ENCODE assay signal across 12 mouse cellular contexts in the genomic region with DNA sequence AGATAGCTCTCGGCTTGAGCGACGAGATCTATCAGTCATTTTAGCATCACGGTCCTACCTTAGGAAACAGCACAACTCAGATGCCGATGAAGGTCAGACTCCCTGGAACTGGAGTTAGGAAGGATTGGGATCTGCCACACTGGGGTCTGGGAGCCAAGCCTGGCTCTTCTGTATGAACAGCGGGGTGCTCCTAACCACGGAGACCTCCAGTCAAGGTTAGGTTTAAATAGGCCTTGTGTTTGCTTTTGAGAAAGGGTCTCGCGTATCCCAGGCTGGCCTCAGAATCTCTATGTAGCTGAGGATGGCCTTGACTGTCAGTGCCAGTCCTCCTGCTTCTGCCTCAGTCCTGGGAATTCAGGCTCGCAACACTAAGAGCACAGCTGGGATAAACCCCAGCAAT.
"Had no signal": no experiment of that assay in that cellular context is flagged by ENCODE, and none has a peak within 500 bp of the region (broad histone marks: within the 10 kb centered on the region; RNA-seq: fewer than 3 reads in every experiment).

No protein-coding gene starts in this region.

- H3K9ac ChIP-seq: kidney, embryonic 15.5 days; liver, embryonic 15.5 days; midbrain, embryonic 13.5 days; neural tube, embryonic 13.5 days had no signal

- H3K4me3 ChIP-seq: kidney, embryonic 15.5 days; limb, embryonic 10.5 days; liver, embryonic 15.5 days; midbrain, embryonic 13.5 days; neural tube, embryonic 13.5 days had no signal

- H3K27me3 ChIP-seq: kidney, embryonic 15.5 days; liver, embryonic 15.5 days; midbrain, embryonic 13.5 days; neural tube, embryonic 13.5 days had no signal

- H3K4me2 ChIP-seq: kidney, embryonic 15.5 days; liver, embryonic 11.5 days; liver, embryonic 15.5 days; neural tube, embryonic 13.5 days had no signal

- DNase-seq: kidney, postnatal 14 days; lung, adult 2 months; lung, postnatal 36 days; right cerebral cortex, postnatal 25 days; thymus, postnatal 36 days had no signal

- ATAC-seq: lung, postnatal 0 days; midbrain, embryonic 13.5 days had no signal

- H3K27ac ChIP-seq: kidney, embryonic 15.5 days; limb, embryonic 10.5 days; liver, embryonic 15.5 days; midbrain, embryonic 13.5 days; neural tube, embryonic 13.5 days had no signal

- H3K9me3 ChIP-seq: kidney, embryonic 15.5 days; limb, embryonic 10.5 days; liver, embryonic 15.5 days; midbrain, embryonic 13.5 days; neural tube, embryonic 13.5 days had no signal
